ENCODE assay signal across 28 mouse cellular contexts in genomic region chr10:21588007-21588852, GRCm38 (mm10). TPM values are rescaled to one million over a fixed set of nuclear protein-coding genes. Genes with fewer than 3 reads are reported as not detected.
"Had no signal": no experiment of that assay in that cellular context is flagged by ENCODE, and none has a peak within 500 bp of the region (broad histone marks: within the 10 kb centered on the region; RNA-seq: fewer than 3 reads in every experiment).

No protein-coding gene starts in this region.

- ATAC-seq: liver, embryonic 12.5 days had no signal

- H3K4me2 ChIP-seq: limb, embryonic 12.5 days; limb, embryonic 15.5 days; liver, embryonic 12.5 days; liver, embryonic 15.5 days; lung, embryonic 15.5 days; midbrain, embryonic 11.5 days had no signal

- H3K27me3 ChIP-seq: limb, embryonic 12.5 days; limb, embryonic 15.5 days; liver, embryonic 12.5 days; liver, embryonic 15.5 days; lung, embryonic 15.5 days had no signal

- H3K27ac ChIP-seq: limb, embryonic 12.5 days; limb, embryonic 15.5 days; liver, embryonic 12.5 days; liver, embryonic 15.5 days; lung, embryonic 15.5 days had no signal

- H3K36me3 ChIP-seq: limb, embryonic 12.5 days; limb, embryonic 15.5 days; liver, embryonic 12.5 days; liver, embryonic 15.5 days; lung, embryonic 15.5 days had no signal

- DNase-seq: kidney, adult 18-20 months; kidney, adult 9 months; kidney, postnatal 14 days; kidney, postnatal 4 days; left cerebral cortex, postnatal 4 days; lung, postnatal 4 days; midbrain, embryonic 14.5 days; thymus, adult 18-20 months; thymus, postnatal 36 days had no signal

- H3K4me1 ChIP-seq: limb, embryonic 12.5 days; limb, embryonic 15.5 days; liver, embryonic 12.5 days; liver, embryonic 15.5 days; lung, embryonic 15.5 days had no signal

- H3K4me3 ChIP-seq: limb, embryonic 12.5 days; limb, embryonic 15.5 days; liver, embryonic 12.5 days; liver, embryonic 15.5 days; lung, embryonic 15.5 days had no signal

- H3K9me3 ChIP-seq: limb, embryonic 12.5 days; limb, embryonic 15.5 days; liver, embryonic 12.5 days; liver, embryonic 15.5 days; lung, embryonic 15.5 days had no signal

- H3K9ac ChIP-seq: limb, embryonic 12.5 days; limb, embryonic 15.5 days; liver, embryonic 12.5 days; liver, embryonic 15.5 days; lung, embryonic 15.5 days had no signal

RNA-seq across cellular contexts. Expression of gene 1700020N01Rik, which starts 4.7 kb away (rescaled TPM):
- total RNA-seq: layer of hippocampus, adult 18-20 months; layer of hippocampus, postnatal 14 days; left cerebral cortex, adult 8-10 months; left cerebral cortex, postnatal 14 days; left cerebral cortex, postnatal 4 days; megakaryocyte progenitor cell, adult 5-6 weeks; megakaryocyte-erythroid progenitor cell, adult 5-6 weeks; midbrain, postnatal 0 days had no signal
- polyA plus RNA-seq: kidney, embryonic 16.5 days; limb, embryonic 12.5 days; limb, embryonic 15.5 days; liver, embryonic 12.5 days; liver, embryonic 15.5 days; lung, embryonic 15.5 days; midbrain, embryonic 11.5 days; midbrain, embryonic 14.5 days; midbrain, postnatal 0 days; neural tube, embryonic 11.5 days; neural tube, embryonic 14.5 days; spleen, adult 2 months; stomach, embryonic 16.5 days; urinary bladder, adult 2 months had no signal
